Mouse (Mus musculus) bone marrow macrophage, adult 2 months (primary cell): ENCODE data around the gene Rgs7bp. TPM values are rescaled to one million over a fixed set of nuclear protein-coding genes. Genes with fewer than 3 reads are reported as not detected.

Experiments used
- H3K27ac ChIP-seq: 2 replicates; pipeline ENCODE4 v1.5.1; 2012; ENCODE audit warnings: low read depth, low read length; ENCODE audit not compliant: insufficient read depth
- H3K4me1 ChIP-seq: 2 replicates; pipeline ENCODE4 v1.6.1; 2012; ENCODE audit warnings: low read length; ENCODE audit not compliant: control insufficient read depth, insufficient read depth
- H3K4me3 ChIP-seq: 2 replicates; pipeline ENCODE4 v1.5.1; 2012; ENCODE audit warnings: mild to moderate bottlenecking, low read length, moderate library complexity; ENCODE audit not compliant: insufficient read depth
- CTCF ChIP-seq: IDR thresholded peaks from 2 replicates; pipeline ENCODE4 v1.5.1; 2012; ENCODE audit warnings: low read depth, mild to moderate bottlenecking, low read length, moderate library complexity
- POLR2A ChIP-seq: IDR thresholded peaks from 2 replicates; pipeline ENCODE4 v1.6.1; 2012; ENCODE audit warnings: mild to moderate bottlenecking, low read depth, low read length, borderline replicate concordance
- polyA plus RNA-seq: library from polyadenylated mRNA; stranded (reverse); fragments of >200 nt; gene quantifications from 2 replicates; pipeline ENCODE4 v1.2.4, GENCODE M21; 2012; ENCODE audit not compliant: missing spikeins, insufficient read depth, insufficient read length

Rgs7bp gene
- polyA plus RNA-seq: 0.11 TPM in 1 of 2 replicates, not detected in the other

GRCm38 (mm10) chr13:105054181-105054940 is at the start of gene Rgs7bp:
Gene Rgs7bp (minus strand): TSS chr13:105054930.
- no peak for TF ChIP-seq POLR2A
- no peak for TF ChIP-seq CTCF
- Histone ChIP-seq H3K27ac (peak within 1 kb of the TSS; percentile 9; the same call in 1 of the 2 replicates), H3K4me3 (peak within 1 kb of the TSS; percentile 70), H3K4me1 (peaks cover 10% of the 10 kb centered on the region)

DNA sequence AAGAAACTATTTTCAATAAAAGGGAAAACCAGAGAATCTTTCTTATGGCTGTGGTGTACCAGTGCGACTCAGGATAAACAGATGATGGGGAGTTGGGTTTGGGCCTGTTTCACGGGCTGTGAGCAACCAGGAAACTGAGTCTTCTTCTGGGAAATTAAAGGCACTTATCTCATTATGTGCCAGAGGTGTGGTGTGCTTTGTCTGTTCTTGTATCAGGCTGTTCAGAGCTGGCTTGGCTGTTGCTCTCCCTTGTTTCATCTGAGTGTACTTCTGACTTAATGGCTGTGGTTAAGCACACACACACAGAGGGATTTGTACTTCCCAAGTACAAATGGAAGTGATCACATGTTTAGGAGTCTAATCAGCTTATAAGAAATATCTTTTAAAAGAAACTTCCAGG is 49.7 kb upstream of the Rgs7bp start:
- Histone ChIP-seq H3K4me3 (no peak overlapping the region), H3K4me1 (no peaks in the 10 kb centered on the region), H3K27ac (no peak overlapping the region)
- TF ChIP-seq POLR2A: no peak
- no peak for TF ChIP-seq CTCF

DNA sequence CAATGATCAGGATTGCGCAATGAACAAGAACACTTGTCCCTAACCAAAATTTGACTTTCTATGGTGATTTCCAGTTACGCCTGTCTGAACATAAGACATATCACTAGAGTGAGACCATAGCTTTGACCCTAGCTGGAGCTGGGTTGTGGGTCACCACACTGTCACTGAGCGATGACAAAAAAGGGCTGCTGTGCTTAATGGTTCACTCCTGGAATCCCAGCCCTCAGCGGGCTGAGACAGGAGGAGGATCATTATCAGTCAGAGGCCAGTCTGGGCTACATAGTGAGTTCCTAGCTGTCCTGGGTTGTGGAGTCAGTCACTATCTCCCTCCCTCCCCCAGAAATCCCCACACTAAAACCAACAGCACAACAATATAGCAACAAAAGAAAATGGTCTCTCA is 46.0 kb upstream of the Rgs7bp start:
- Histone ChIP-seq H3K4me3 (no peak overlapping the region), H3K4me1 (no peaks in the 10 kb centered on the region), H3K27ac (no peak overlapping the region)
- TF ChIP-seq POLR2A (no peak), CTCF (no peak)

DNA sequence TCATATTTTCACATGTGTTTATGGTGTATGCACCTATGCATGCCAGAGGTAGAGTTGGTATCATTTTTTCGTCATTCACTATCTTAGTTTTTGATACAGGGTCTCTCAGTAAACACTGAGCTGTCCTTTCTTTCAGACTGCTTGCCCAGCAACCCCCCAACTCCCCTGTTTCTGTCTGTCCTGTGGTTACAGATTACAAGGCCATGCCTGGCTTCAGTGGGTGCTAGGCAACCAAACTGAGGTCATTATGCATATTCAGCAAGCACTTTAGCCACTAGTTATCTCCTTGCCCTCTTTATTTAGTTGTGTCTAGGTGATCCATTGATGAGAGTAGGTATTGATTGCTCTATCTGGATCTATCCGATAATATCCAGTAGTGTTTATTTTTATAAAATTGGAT is 41.6 kb upstream of the Rgs7bp start:
- H3K4me1 ChIP-seq: no peaks in the 10 kb centered on the region
- TF ChIP-seq POLR2A: no peak
- no peak for TF ChIP-seq CTCF
- H3K27ac ChIP-seq: no peak overlapping the region
- H3K4me3 ChIP-seq: no peak overlapping the region

DNA sequence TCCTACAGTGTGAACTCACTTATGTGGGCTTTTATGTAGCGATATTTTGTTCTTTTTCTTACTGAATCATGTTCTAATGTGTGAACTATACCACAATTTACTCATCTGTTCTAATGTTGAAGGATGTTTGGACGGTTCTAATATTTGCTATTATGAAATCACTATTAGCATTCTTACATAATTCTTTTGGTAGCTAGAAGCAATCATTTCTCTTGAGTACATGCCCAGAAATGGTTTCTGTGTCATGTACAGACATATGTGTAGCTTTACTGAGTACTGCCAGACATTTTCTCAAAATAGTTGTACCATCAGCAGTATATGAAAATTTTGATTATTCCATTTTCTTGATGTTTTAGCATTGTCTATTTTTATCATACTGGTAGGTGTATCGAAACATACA is 34.5 kb upstream of the Rgs7bp start:
- H3K4me1 ChIP-seq: no peaks in the 10 kb centered on the region
- TF ChIP-seq CTCF (no peak), POLR2A (no peak)
- no peak overlapping the region for H3K4me3 ChIP-seq
- H3K27ac ChIP-seq: no peak overlapping the region

DNA sequence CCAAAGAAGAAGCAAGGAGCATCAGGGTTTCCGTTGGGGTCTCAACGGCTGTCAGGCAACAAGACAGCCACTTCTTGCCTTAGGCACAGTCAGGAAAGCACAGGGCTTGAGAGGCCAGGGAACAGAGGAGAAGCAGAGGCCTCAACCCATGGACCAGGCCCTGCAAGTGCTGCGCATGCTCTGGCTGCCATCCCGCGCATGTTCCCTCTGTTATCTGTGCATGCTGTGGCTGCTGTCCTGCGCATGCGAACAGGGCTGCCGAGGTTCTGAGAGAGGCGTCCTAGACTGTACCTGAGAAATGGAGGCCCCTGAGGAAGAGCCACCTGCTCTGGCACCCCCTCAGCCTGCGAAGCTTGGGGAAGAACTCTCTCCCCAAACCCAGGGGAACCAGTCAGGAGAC is 27.1 kb upstream of the Rgs7bp start, which contains the start of gene 4933425L06Rik:
Gene 4933425L06Rik (plus strand): TSS at position 261 of the 400 bp plus-strand sequence.
- H3K4me3 ChIP-seq: no peak within 1 kb of the TSS
- H3K4me1 ChIP-seq: no peaks in the 10 kb centered on the region
- H3K27ac ChIP-seq: no peak within 1 kb of the TSS
- TF ChIP-seq CTCF (no peak), POLR2A (no peak)

DNA sequence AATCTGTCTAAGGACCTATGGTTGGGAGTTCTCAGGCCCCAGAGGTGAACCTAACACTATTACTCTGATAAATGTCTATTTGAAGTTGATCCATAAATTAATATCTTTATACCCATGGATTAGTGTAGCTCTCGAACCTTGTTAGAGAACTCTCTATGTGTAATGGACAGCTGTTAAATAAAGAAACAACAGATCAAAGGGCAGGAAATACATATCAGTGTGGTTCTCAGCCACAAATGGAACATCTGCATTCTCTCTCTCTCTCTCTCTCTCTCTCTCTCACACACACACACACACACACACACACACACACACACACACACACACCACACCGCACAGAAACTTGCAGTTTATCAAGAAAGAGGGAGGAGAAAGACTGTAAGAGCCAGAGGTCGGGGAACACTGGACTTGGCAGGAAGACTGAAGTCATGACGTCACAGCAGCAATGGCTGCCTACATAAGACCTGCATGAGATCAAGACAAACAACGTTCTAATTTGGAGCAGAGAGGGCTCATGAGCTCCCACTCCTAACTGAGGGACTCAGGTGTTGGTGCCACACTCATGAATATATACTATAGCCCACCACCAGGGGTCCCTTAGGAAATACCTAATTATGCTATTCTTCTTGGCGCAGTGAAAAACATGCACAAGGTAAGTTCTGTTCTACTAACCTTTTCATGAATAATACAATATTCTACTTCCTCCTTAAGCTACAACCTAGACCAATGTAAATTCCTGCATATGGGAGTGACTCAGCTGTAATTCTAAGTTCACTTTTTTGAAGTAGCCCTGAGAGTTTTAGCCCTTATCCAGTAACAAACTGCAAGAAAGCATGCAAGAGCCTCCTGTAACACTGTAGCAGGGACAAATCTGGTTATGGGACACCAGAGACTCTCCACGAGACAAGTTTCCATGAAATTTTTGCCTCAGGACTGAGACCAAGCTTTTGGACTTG is 12.4 kb upstream of the Rgs7bp start:
- H3K27ac ChIP-seq: no peak overlapping the region
- no peak overlapping the region for H3K4me3 ChIP-seq
- H3K4me1 ChIP-seq: peaks cover 9% of the 10 kb centered on the region
- no peak for TF ChIP-seq CTCF
- no peak for TF ChIP-seq POLR2A

- TF ChIP-seq CTCF (no peak), POLR2A (no peak)
- Histone ChIP-seq H3K4me3 (no peak overlapping the region), H3K4me1 (peaks cover 9% of the 10 kb centered on the region), H3K27ac (no peak overlapping the region)
Observed at GRCm38 (mm10) chr13:105066119-105066518, 11.4 kb upstream of the Rgs7bp start.

DNA sequence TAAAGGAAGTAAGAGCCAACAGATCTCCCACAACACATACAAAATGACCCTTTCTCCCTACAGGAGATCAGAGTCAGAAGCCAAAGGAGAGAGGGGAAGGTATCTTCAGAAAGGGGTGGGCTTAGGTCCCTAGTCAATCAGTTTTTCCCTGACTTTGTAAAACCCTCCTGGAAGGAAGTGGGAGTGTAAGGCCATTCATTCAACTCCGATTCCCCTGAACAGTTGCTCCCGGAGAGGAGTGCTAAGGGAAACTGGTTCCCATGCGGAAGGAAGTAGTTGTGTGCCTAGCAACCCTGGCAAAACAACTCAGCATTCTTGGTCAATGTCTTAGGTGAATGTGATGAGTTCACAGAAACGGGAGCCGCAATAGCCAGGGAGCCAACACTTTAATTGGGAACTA is 644 bp upstream of the Rgs7bp start:
- Histone ChIP-seq H3K4me1 (peaks cover 10% of the 10 kb centered on the region), H3K27ac (no peak overlapping the region; the same call in 1 of the 2 replicates), H3K4me3 (peak overlapping the region; percentile 70)
- TF ChIP-seq CTCF (no peak), POLR2A (no peak)

GRCm38 (mm10) chr13:105054941-105055309 is 195 bp upstream of the Rgs7bp start:
- H3K4me3 ChIP-seq: peak overlapping the region; percentile 70
- no peak overlapping the region; the same call in 1 of the 2 replicates for H3K27ac ChIP-seq
- peaks cover 10% of the 10 kb centered on the region for H3K4me1 ChIP-seq
- TF ChIP-seq CTCF: no peak
- TF ChIP-seq POLR2A: no peak
